Mouse (Mus musculus) 416B (cell line): ENCODE measurements at regions not wholly inside any gene's neighbourhood (a gene's known extent, or its start where the extent isn't known, plus 50 kb on each side); places are given as distances from the start of the nearest gene placed in this dataset.

ENCODE experiments used
- DNase-seq: peaks from one replicate; pipeline ENCODE4 v3.0.0; 2011; ENCODE audit warnings: low read depth

DNA sequence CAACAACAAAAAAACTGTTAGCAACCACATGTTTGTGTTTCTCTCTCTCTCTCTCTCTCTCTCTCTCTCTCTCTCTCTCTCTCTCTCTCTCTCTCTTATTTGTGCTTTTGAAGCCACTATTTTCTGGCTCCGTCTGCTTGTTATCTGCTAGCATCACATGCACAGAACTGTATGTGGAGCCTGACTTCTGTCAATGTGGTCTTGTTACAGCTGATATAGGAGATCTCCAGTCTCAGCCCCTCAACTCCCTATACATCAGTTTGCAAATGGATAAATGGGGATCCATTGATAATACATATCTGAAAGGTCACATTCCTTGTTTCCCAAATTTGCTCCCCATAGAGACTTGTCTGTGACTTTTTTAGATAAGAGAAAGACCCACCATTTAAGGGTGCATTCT lies 126.9 kb upstream of the Cited2 start:
- no peak for DNase-seq

DNA sequence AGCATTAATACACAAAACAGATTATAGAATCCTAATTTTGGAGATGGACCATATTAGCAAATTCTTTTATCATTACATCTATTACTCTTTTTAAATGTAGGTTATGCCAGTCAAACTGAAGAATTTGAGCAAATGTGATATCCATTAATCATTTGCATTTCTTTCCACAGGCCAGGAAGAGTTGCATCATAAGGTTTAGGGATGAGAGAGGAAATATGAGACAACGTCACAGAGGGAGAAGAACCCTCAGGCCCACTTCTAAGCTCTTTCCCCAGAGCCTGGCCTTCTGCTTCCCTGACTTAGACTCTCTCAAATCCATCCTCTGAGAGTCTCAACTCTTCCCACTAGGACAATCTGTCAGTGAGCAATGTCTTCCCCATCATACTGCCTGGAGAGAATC lies 126.3 kb upstream of the Cited2 start:
- DNase-seq = no peak

DNA sequence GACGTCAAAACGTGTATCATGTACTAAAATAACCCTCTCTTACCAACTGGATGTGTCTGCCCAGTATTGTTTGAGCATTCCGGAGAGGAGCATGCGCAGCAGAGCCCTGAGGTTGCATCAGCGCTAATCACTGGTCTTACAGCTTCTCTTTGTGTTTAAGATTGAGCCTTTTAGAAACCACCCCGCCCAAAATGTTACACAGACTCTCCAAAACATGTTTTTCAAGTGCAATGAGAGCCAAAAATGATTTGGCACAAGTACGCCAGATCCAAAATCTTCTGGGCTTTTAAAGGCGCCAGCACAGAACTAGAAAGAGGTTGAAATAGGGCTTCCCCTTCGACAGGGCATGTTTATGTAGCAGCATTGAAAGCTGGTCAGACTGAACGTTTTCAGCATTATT lies 123.8 kb upstream of the Cited2 start:
- no peak for DNase-seq

DNA sequence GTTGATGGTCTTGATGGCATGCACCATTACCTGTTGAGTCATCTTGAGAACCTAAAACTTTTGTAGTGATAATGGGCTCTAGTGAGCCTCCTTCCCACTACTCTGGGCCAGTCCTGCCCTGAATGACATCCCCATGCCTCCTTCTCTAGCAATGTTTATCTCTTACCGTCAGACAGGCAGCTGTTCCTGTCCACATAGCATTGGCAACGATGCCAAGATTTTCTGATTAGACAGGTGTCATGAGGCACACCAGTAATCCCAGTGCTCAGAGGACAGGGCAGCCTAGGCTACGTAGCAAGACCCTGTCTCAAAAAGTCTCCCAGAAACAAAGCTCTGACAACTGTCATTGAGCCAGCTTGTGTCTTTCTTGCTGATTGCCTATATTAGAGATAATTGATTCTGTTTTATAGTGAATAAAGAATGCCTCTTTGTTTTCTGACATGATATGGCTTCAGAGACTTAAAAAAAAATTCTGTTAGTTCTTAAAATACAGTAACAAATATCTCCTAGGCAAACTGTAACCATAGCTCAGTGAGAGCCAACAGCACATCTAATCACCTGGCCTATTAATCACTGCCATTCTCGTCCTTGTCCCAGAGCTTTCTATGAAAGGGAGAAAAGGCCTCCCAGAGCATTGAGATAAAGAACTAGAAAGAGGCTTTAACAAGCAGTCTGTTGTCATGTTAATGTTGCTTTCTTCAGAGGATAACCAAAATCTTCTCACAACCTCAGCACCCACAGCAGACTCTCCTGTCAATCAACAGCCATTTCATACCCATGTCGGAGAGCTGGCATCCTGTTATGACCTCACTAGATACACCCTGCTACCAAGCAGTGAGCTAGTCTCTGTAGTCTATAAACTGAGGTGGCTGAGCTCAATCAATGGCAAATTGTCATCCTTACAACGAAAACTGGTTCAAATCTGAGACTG lies 122.9 kb upstream of the Cited2 start:
- DNase-seq = peak; percentile 41

DNA sequence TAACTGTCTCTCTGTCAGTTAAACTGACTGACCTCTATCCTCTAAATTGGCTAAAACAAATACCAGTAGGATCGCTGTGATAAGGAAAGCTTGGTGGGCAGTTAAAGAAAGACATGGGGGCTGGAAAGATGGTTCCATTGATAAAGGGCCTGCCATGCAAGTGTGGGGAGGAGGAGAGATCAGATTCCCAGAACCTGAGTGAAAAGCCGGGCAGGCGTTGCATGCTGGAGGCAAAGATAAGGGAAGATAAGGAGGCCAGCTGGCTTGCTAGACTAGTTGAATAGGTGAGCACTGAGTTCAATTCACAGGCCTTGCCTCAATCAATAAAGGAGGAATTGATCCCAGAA lies 122.3 kb upstream of the Cited2 start:
- DNase-seq = no peak

DNA sequence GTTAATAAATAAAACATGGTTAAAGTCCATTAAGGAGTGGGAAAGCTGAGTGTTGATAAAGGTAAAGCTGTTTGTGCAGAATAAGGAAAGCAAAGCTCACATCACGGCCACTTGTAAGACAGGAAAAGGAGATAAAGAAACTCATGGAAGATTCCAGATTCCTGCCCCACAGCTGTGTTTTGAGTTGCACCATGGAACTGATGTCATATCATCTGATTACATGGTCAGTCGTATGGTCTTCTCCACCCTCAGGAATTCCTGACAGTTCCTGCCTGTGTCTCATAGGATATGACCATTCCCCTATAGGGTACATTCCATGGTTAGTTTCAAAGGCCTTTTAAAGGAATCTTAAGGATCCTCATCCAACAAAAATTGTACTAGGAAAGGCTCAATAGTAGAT lies 120.6 kb upstream of the Cited2 start:
- DNase-seq = no peak

DNA sequence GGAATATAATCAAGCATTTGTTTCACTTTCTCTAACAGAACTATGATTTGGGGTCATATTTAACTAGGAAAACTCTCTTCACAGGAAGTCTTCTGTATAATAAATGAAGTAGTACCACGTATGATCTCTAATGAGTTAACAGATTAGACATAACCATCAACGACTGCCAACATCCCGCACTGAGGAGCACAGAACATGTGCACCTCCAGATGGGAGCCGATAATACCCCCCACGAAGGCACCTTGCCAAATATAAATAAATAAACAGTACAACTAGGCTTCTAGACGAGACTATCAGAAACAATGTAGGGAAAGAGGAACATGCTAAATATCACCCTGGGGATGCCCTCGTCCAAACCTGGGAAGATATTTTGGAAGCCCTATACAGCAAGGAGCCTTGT lies 114.8 kb upstream of the Cited2 start:
- DNase-seq = no peak

DNA sequence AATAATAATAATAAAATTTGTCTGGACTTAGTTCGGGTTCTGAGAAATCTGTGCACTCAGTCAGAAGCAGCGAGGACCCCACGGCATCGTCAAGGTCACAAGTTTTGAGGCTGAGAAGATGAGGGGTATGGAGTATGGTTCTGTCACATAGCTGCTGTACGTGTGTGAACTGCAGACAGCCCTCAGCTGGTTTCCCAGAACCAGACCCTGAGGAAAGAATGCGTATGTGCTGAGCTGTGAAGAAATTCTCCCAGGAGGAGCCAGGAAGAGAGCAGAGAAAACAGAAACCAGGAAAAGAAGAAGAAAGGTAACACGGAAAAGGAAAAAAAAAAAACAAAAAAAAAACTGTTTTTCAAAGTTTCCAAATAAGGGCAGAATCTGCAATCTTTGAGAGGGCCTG lies 112.4 kb upstream of the Cited2 start:
- no peak for DNase-seq

DNA sequence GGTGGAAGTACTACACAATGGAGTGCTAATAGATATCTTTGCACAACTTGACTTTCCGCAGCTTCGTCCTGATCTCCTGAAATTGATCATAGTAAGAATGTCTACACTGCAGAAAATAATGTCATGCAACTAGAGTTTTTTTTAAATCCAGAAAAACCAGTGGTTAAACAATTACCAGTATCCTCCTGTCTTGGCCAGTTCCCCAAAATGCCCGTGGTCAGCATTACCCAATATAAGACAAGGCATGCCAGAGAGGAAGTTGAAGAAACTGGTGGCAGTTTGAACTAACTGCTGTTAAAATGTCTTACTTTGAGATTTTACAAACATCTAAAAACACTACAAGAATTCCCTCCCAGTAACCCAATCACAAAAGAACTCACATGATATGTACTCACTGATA lies 109.7 kb upstream of the Cited2 start:
- DNase-seq = peak; percentile 89

DNA sequence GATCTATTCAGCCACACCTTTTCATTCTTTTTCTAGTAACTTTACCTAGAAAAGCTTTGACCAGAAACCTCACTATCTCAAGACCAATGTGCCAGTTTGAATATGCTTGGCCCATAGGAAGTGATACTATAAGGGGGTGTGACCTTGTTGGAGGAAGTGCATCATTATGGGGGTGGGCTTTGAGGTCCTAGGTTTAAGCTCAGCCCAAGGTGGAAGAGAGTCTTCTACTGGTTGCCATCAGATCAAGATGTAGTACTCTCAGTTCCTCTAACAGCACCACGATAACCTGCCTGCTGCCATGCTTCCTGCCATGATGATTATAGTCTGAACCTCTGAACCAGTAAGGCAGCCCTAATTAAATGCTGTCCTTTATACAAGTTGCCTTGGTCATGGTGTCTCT lies 105.0 kb upstream of the Cited2 start:
- no peak for DNase-seq

DNA sequence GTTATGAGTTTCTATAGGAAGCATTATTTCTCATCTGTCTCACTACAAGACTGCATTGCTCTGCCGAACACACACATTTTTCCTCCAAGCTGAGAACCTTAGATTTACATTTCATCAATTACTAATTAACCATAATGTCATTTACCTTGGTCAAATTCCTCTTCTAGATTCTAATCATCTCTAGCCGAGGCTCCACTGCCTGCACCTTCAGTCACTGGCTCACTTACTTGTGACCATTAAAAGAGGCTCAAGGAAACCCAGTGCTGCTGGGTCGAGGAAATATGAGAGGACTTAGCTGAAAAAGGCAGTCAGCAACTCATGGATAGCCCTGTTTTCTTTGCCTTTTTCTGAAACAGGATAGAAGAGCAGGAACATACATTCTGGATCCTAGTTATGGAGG lies 103.4 kb upstream of the Cited2 start:
- DNase-seq = no peak

DNA sequence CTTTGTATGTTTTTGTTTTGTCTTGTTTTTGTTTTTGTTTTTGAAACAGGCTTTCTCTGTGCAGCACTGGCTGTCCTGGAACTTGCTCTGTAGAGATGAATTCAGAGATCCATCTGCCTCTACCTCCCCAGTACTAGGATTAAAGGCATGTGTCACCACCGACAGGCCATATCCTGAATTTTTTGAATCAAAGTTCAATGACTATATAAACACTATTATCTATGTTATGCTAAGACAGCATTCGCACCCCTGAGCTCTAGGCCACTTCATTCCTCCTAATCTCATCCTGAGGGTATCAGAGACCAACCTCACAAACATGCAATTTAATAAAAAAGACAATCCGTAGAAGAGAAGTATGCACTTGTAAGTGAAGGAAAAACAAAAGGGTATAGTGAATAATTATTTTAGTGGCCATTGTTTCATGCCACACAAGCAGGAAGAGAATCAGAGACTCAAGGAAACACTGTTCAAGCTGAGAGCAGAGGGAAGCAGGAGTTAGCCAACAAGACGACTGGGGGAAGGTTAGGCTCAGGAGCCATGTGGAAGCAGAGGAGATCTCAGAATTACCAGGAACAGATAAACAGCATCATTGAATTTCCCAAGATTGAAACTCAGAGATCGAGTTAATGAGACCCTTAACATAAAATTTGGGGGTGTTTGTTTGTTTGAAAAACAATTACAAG lies 101.2 kb upstream of the Cited2 start:
- DNase-seq = no peak

DNA sequence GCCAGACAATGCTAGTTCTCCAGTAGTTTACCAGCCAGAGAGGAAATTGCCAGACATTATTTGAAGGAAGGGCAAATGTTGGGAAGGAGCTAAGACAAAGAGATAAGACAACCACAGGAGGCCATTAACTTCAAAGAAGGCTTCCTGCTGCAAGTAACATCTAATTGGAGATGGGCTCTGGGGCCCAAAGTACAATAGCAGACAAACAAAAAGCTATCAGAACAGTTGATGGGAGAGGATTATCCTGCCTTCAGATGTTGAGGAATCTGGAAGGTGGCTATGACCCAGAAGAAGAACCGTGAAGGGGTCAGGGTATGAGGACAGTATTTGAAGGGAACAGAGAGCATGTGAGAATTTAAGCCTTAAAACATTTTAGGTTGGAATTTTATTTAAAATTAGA lies 100.2 kb upstream of the Cited2 start:
- DNase-seq = peak; percentile 32

DNA sequence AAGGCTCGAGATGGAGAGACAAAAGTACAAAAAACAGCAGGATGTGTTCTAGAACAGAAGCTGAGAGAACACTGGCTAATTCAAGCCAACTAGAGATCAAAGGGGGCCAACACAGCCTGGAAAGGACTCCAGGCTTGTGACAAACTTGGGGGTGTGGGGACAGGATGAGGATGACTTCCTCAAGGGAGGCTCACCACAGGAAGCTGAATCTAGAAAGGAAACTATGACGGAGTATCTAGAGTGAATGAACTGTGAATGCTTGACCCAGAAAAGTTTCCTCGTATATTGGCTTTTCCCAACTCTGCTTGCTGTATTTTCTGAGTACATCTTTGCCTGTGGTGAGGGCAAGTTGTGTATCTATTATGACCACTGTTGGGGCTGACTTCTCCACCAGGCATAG lies 93.3 kb upstream of the Cited2 start:
- DNase-seq = peak; percentile 78

DNA sequence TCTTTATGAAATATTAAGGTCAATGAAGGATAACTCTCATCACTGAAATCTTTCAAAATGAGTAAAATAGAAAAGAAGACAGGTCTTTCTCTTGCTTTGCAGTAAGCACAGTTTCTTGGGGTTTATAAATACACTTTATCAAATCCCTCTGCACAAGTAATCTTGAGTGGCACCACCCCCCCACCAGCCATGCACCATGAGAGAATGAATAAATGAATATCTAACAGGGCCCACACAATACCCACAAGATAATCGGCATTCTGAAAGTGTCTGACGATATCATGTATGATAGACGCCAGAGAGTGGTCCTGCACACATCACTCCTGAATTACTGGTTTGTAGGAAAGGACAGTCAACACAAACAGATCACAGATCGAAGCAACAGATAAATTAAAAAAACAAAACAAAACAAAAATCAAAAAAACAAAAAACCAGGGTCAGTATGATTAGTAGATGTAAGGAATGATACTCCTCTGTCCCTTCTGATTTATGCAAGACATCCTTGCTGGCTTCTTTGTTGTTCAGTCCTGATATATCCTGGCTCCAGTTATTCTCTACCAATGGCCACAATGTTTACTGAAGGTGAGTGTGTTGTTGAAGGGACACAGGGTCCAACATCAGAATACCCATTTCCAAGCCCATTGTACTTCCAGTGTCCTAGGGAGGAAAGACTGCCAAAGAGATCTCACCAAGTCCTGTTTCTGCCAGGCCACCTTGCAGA lies 92.0 kb upstream of the Cited2 start:
- no peak for DNase-seq

DNA sequence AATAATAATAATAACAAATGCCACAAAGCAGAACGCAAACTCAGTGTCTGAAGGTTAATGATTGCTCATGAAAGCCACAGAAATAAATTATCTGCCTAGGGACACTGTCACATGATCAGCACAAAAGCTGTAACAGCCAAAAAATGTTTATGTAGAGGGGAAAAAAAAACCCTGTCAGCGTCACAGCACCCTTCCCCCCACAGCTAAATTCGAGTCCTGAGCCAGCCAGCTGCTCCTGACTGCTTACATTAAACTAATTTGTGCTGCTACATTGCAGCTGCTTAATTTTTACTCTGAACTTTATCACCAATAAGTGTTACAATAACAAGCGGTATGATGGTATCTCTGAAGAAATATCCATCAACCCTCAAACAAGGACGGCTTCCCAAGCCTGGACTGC lies 91.2 kb upstream of the Cited2 start:
- DNase-seq = no peak

DNA sequence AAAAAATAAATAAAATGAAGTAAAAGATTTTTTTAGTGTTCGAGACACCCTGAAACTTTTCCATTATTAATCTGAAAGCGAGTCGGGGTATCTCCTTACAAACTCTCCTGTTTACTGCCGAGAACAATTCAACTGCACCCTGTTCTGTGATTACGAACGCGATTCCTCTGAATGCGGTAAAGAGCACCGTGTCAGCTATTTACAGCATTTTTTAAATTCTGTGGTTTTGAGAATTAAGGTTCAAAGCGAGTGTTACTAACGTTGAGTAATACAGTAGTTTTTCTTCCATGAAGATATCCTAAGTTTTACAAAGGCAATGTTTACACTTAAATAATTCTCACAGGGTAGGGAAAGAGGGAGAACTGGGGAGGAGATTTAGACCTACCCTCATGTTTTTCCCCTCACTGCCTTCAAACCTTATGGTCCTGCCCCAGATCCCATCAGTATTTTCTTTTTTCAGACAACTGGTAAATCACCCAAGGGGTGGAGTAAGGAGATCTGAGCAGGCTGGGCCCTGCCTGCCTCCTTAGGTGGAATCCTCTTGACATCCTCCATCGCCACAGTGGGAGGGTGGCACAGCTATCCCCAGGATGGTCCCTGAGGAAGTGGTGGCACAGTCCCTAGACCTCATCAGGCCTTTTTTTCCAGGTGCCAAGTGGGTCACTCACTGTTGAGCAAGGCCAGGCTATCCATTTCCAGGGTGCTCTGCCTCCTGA lies 89.9 kb upstream of the Cited2 start:
- no peak for DNase-seq

DNA sequence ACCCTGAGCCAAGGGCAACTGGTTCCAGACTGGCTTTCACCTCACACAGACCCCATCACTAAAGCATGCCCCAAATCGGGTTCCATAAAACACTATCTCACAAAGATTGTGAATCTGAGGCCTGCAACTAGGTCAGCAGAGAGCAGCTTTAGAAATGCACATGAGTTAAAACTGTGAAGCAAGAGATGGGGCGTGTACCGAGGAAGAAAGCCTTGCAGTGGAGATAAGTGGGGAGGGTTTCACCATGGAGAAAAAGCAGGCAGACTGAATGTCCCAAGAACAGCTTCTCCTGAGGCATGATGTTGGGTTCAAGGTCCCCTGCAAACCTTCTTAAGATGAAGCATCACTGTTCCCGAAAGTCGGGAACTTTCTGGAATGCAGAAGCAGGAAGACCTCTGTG lies 77.7 kb upstream of the Cited2 start:
- DNase-seq = no peak

DNA sequence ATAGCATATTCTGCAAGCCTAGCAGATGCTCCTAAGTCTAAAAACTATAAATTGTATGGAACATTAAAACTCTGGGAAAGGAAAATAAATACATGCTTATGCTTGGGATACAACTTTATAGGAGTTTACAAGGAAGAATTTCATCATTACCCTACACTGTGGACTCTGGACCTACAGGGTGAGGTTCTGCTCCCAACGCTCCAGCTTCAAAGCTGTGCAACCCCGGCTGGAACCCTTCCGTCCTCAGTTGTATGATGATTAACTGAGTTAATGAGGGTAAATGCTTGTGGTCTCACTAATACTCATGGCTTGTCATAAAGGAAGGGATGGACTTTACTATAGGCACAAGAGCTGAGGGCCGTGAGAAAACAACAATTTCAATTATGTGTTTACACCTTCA lies 76.6 kb upstream of the Cited2 start:
- no peak for DNase-seq

DNA sequence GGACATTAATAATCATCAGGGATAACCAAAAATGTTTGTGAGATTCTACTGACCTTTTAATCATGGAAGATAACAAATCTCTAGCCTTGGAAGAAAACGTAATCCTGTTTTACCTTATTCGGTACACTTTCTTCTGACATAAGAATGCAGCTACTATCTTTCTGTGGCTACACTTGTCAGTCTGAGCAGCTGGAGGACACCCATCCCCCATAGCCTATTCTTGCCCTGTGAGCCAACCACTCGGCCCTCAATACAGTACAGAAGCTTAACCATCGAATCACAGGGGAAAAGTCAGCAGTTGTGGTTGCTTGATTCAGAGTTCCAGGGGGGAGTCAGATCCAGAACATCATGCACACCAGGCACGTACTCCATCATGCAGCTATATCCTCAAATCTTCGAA lies 74.9 kb upstream of the Cited2 start:
- no peak for DNase-seq

DNA sequence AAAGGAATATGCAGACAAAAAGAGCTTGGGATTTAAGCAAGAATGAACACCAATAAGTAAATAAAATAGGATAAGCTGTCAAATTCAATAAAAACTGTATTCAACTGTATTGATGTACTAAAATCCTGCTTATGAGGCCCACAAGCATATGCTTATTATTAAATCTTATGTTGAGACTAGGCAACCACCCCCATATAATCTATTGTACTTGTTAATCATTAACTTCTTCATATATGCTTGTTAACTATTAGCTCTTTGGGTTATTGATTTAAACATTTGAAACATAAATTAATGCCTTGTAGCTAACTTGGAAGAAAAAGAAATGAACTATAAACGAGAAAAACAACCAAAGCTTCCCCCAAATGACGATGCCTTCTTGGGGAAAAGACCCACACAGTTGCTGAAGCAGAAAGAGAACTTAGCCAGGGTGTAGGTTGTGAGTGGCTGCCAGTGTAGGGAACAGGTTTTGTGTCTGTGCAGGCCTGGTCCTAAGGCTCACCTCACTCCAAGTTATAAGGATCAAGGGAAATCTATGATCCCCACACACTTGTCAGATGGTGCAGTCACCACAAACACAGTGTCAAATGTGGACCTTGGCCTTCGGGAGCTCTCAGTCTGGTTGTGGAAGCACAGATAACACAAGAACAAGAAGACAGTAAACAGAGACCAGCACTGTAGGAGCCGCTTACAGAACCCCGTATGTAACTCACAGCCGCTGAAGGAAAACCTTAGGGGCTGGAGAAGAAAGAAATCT lies 71.8 kb upstream of the Cited2 start:
- no peak for DNase-seq

DNA sequence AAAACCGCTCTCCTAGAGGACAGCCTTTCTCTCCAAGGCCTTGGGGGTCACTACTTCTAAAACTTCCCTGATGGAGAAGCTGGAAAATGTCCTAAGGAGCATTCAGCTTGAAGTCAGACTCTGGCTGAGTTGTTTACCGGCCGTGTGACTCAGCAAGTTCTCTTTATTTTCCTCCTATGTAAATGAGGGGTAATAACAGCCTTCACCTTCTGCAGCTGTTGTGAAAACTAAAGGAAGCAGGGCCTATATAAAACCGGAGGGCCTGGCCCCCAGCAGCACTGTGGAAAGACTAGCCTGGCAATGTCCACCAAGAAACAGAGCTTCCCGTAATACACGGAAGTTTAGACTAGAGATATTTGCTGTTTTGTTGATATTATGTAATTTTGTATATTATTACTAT lies 69.7 kb upstream of the Cited2 start:
- peak; percentile 21 for DNase-seq
